Mouse (Mus musculus): Measurements from ENCODE around the gene Tmem91. TPM values are rescaled to one million over a fixed set of nuclear protein-coding genes. Genes with fewer than 3 reads are reported as not detected.

The Tmem91 gene
- total and polyA plus RNA-seq, 3 experiments = 0.55 to 1.3 TPM; not detected in 1

DNA sequence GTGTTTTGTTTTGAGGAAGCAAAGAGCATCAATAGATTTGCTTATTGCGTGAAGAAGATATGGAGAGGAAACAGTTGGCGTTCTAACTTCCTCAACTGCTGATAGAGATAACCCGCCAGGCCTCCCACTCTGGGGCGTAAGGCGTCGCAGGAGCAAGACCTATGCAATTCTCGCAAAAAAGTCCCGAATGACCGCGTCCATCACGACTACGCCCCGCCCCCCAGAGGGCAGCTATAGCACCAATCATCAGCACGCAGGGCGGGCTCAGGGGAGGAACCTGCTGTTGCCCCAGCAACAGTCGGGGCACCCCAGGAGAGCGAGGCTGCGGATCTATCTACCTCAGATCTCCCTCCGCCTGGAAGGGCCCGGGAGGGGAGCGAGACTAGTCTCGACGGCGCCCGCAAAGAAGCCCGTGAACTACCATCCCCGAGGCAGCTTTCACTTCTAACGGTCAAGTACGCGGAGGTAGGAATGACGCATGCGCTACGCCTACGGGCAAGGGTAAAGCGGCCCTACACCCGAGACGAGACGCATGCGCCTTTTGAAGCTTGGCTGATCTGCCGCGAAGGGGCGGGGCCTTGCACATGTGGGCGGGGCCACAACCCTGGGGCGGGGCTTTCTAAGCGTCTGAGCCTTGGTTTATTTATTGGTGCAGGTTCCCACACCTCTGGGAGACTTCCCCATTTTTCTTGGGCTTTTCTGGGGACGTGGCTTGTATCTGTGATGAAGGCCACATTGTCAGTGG is 5.7 kb upstream of the Tmem91 start, which contains the start of gene B9d2:
Gene B9d2, plus strand, starts transcription at position 267 of the 745 bp plus-strand sequence.
- Histone ChIP-seq H3K27ac (ENCODE audit: insufficient read depth, low read depth) (peak within 1 kb of the TSS; percentile 93), H3K4me3 (replicated peaks in 1 of 3; ENCODE audit: low read depth in 2 of 3, low read length in 2 of 3, poor library complexity in 1 of 3) (peak within 1 kb of the TSS; percentile 64 to 75 (median 71)), H3K36me3 (replicated peaks in 1 of 2; ENCODE audit: control insufficient read depth in 1 of 2, insufficient read depth in 1 of 2, low read length in 1 of 2) (peaks cover 0 to 21% of the 10 kb centered on the region in 2 experiments), H3K9ac (ENCODE audit: insufficient read depth, low read depth) (peak within 1 kb of the TSS; percentile 87), H3K9me3 (replicated peaks; ENCODE audit: low read length) (peaks cover 4% of the 10 kb centered on the region), H3K4me1 (ENCODE audit: control insufficient read depth in 1 of 2, insufficient read depth in 2 of 2) (peaks cover 22 to 68% of the 10 kb centered on the region in 2 experiments), H3K27me3 (replicated peaks) (no peaks in the 10 kb centered on the region), H3K4me2 (ENCODE audit: insufficient read depth, low read depth, poor library complexity, severe bottlenecking) (peak within 1 kb of the TSS; percentile 70), H3K79me2 (replicated peaks; ENCODE audit: control insufficient read depth, extremely low read depth, insufficient read depth, poor library complexity, severe bottlenecking) (no peaks in the 10 kb centered on the region)
- TF ChIP-seq SMC3 (IDR thresholded peaks at IDR 0.05; ENCODE audit: low read depth, low read length) = no peak
- peak; percentile 67; the same call in 1 of the 2 replicates for TF ChIP-seq POLR2AphosphoS2 (IDR thresholded peaks at IDR 0.05; ENCODE audit: low read depth, low read length)
- no peak for TF ChIP-seq UBTF (IDR thresholded peaks at IDR 0.05; ENCODE audit: low read depth, low read length)
- TF ChIP-seq POLR2A (IDR thresholded peaks at IDR 0.05; ENCODE audit: low read depth, low read length) = peak; percentile 81
- no peak for TF ChIP-seq JUN (IDR thresholded peaks at IDR 0.05; ENCODE audit: insufficient read depth, low read depth, low read length)
- TF ChIP-seq ZKSCAN1 (IDR thresholded peaks at IDR 0.05; ENCODE audit: borderline replicate concordance, low read depth, low read length) = no peak
- TF ChIP-seq GABPA (IDR thresholded peaks at IDR 0.05; ENCODE audit: insufficient replicate concordance, low read depth, low read length) = no peak
- TF ChIP-seq ZC3H11A (IDR thresholded peaks at IDR 0.05; ENCODE audit: low read depth, low read length) = no peak
- no peak for TF ChIP-seq BHLHE40 (IDR thresholded peaks at IDR 0.05; ENCODE audit: low read depth, low read length)
- TF ChIP-seq EP300 (IDR thresholded peaks at IDR 0.05; ENCODE audit: low read length) = no peak; the same call in none of the 2 replicates
- peak; percentile 61 for TF ChIP-seq TBP (conservative IDR thresholded peaks at IDR 0.05; ENCODE audit: low read depth, low read length)
- TF ChIP-seq TCF12 (IDR thresholded peaks at IDR 0.05; ENCODE audit: low read depth, low read length) = peak; percentile 74
- TF ChIP-seq CHD2 (IDR thresholded peaks at IDR 0.05; ENCODE audit: low read length) = peak; percentile 39; the same call in 1 of the 2 replicates
- peak; percentile 68 for TF ChIP-seq SIN3A (IDR thresholded peaks at IDR 0.05; ENCODE audit: low read length)
- TF ChIP-seq MAFK (IDR thresholded peaks at IDR 0.05; ENCODE audit: insufficient replicate concordance, low read length) = no peak
- no peak for TF ChIP-seq RCOR1 (conservative IDR thresholded peaks at IDR 0.05; ENCODE audit: low read depth, low read length)
- no peak for TF ChIP-seq CHD1 (IDR thresholded peaks at IDR 0.05; ENCODE audit: low read depth, low read length)
- TF ChIP-seq E2F4 (IDR thresholded peaks at IDR 0.05; ENCODE audit: insufficient replicate concordance, low read depth, low read length) = no peak
- TF ChIP-seq MXI1 (IDR thresholded peaks at IDR 0.05; ENCODE audit: low read depth, low read length) = peak; percentile 90
- no peak for TF ChIP-seq ETS1 (conservative IDR thresholded peaks at IDR 0.05; ENCODE audit: low read depth, low read length)
- TF ChIP-seq MAZ (IDR thresholded peaks at IDR 0.05; ENCODE audit: low read depth, low read length) = no peak; the same call in 1 of the 2 replicates
- peak; percentile 47; the same call in 1 of the 2 replicates for TF ChIP-seq ELF1 (IDR thresholded peaks at IDR 0.05; ENCODE audit: low read depth, low read length)
- TF ChIP-seq IRF4 (IDR thresholded peaks at IDR 0.05; ENCODE audit: low read depth, low read length) = peak; percentile 60; the same call in 1 of the 2 replicates
- no peak for TF ChIP-seq JUND (conservative IDR thresholded peaks at IDR 0.05; ENCODE audit: low read depth, low read length)
- TF ChIP-seq USF2 (conservative IDR thresholded peaks at IDR 0.05; ENCODE audit: low read depth, low read length) = no peak
- peak; percentile 94 for TF ChIP-seq NRF1 (IDR thresholded peaks at IDR 0.05; ENCODE audit: low read depth, low read length)
- no peak for TF ChIP-seq CTCF (conservative IDR thresholded peaks at IDR 0.05 in 1 of 2, IDR thresholded peaks at IDR 0.05 in 1 of 2; ENCODE audit: low read depth in 2 of 2, low read length in 2 of 2)
- TF ChIP-seq MAX (IDR thresholded peaks at IDR 0.05; ENCODE audit: low read length) = no peak; the same call in 1 of the 2 replicates
- peak; percentile 48; the same call in 1 of the 2 replicates for TF ChIP-seq HCFC1 (IDR thresholded peaks at IDR 0.05; ENCODE audit: low read depth, low read length)
- TF ChIP-seq NELFE (IDR thresholded peaks at IDR 0.05; ENCODE audit: low read depth, low read length) = peak; percentile 86
- peak; percentile 13; the same call in 1 of the 2 replicates for TF ChIP-seq ZNF384 (IDR thresholded peaks at IDR 0.05; ENCODE audit: low read depth, low read length)
- TF ChIP-seq KAT2A (IDR thresholded peaks at IDR 0.05; ENCODE audit: insufficient replicate concordance, low read length) = no peak
- TF ChIP-seq RAD21 (IDR thresholded peaks at IDR 0.05; ENCODE audit: low read depth, low read length) = no peak
- TF ChIP-seq MEF2A (IDR thresholded peaks at IDR 0.05; ENCODE audit: borderline replicate concordance, low read depth, low read length) = peak; percentile 47; the same call in 1 of the 2 replicates
- no peak; the same call in 1 of the 2 replicates for TF ChIP-seq MYC (IDR thresholded peaks at IDR 0.05; ENCODE audit: low read depth, low read length)
- peak; percentile 84 for TF ChIP-seq ZMIZ1 (IDR thresholded peaks at IDR 0.05; ENCODE audit: low read depth, low read length)
- TF ChIP-seq USF1 (IDR thresholded peaks at IDR 0.05; ENCODE audit: low read depth, low read length) = no peak
- no peak for TF ChIP-seq PAX5 (IDR thresholded peaks at IDR 0.05; ENCODE audit: low read length)
- in situ Hi-C loops (cut with MboI; ENCODE audit: low pct_ligation_motif_present, low pct_unique_long_range_greater_than_20kb, low sequenced_read_pairs) (no loop called here), dilution Hi-C loops (cut with MboI; ENCODE audit: extremely low pct_ligation_motif_present, extremely low pct_unique_long_range_greater_than_20kb, low sequenced_read_pairs) (no loop called here)
- peak; percentile 98 for DNase-seq (ENCODE audit: extremely low read depth)
